Mouse (Mus musculus) kidney, postnatal 36 days (tissue): ENCODE results near the gene Sec61a2.

ENCODE experiments used
- DNase-seq, 2 experiments: peaks; one replicate each; pipeline ENCODE4 v3.0.0; 2021 to 2022; ENCODE audit warnings: mixed read lengths in 2 of 2

Gene Sec61a2

GRCm38 (mm10) chr2:5894843-5895570 lies at the start of gene Sec61a2:
TSS of gene Sec61a2 (minus strand) at chr2:5895432.
- peak; percentile 98 to 100 for DNase-seq

DNA sequence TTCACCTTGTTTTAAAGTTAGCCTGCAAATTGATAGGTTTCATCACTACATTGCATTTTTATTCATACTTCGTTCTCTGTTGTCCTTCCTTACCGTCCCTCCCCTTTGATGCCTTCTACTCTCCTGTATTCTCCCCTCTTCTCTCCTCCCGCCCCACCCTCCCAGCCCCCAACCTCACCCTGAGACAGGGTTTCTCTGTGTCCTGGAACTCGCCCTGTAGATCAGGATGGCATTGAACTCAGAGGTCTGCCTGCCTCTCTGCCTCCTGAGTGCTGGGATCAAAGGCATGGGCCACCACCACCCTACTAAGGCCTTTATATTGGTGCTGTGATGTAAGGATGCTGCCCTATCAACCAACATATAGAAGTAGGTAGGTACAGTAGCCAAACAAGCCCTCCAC lies 47.8 kb upstream of the Sec61a2 start:
- DNase-seq: no peak

- peak; percentile 88 to 91 for DNase-seq
Observed at GRCm38 (mm10) chr2:5942416-5943032, 47.3 kb upstream of the Sec61a2 start, which contains the start of gene Dhtkd1. TSS of gene Dhtkd1 (minus strand) at chr2:5942792.

- DNase-seq: peak; percentile 12 to 57
Observed at GRCm38 (mm10) chr2:5941861-5942415, 46.7 kb upstream of the Sec61a2 start.

GRCm38 (mm10) chr2:5940936-5941335 lies 45.7 kb upstream of the Sec61a2 start:
- DNase-seq: no peak

GRCm38 (mm10) chr2:5939911-5940310 lies 44.7 kb upstream of the Sec61a2 start:
- no peak for DNase-seq

DNA sequence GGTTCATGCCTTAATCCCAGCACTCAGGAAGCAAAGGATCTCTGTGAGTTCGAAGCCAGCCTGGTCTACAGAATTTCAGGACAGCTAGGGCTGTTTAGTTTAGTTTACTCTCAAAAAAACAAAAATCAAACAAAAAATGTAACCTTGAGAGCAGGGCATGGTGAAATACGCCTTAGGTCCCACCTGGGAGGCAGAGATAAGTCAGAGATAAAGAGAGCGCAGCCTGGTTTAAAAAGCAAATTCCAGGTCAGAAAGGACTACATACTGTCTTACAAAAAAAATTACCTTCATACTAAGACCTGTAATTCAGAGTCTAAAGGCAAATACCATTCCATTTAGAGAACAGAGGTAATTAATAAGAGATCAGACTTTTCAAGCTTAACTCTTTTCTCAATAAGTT lies 44.1 kb upstream of the Sec61a2 start:
- DNase-seq: no peak

GRCm38 (mm10) chr2:5936550-5936949 lies 41.3 kb upstream of the Sec61a2 start:
- DNase-seq: peak in 1 of 2 experiments; percentile 33

GRCm38 (mm10) chr2:5936068-5936467 lies 40.8 kb upstream of the Sec61a2 start:
- no peak for DNase-seq

- DNase-seq: no peak
Observed at GRCm38 (mm10) chr2:5934936-5935335, 39.7 kb upstream of the Sec61a2 start.

DNA sequence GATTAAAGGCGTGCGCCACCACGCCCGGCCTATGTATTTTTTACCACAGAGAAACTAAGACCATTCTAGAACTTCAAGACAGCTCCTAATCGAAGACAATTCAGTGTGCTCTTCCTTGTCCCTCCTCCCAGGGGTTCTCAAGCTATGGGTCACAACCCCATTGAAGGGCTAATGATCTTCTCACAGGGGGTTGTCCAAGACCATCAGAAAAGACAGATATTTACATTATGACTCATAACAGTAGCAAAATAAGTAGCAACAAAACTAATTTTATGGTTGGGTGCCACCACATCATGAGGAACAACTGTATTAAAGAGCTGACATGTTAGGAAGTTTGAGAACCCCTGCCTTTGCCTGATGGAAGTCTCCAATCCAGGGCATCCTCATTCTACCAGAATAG lies 36.7 kb upstream of the Sec61a2 start:
- DNase-seq: no peak

DNA sequence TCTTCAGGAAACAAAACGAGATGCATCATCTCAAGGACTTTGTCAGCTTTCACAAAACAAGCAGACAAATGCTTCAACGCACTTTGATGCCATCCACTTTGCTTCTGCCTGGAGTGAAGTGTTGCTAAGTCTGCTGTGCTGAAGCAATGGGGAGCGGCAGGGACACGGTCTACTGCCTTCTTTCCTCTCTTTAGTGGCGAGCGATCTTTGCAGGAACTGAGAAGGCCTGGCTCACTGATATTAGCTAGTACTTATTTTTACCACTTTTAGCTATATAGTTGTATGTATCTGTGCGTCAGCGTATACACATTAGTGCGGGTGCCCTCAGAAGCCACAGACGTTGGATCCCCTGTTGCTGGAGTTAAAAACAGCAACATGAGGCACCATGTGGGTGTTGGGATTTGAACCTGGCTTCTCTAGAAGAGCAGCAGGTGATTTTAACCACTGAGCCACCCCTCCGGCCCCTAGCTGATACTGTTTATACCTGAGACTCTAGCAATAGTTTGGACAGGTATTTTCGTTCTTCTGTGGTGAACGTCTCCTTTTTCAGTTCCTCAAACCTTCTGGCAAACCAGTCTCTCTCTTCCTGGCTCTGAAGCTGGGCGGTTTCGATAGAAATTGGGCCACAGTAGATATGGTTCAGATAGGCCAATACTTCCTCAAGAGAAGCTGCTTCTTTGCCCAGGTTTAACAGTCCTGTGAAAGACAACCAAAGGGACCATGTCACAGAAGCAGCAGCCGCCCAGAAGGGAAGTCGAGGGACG lies 35.2 kb upstream of the Sec61a2 start:
- no peak for DNase-seq

- DNase-seq: no peak
Observed at GRCm38 (mm10) chr2:5929793-5930192, 34.6 kb upstream of the Sec61a2 start.

- DNase-seq: no peak
Observed at GRCm38 (mm10) chr2:5927481-5927880, 32.2 kb upstream of the Sec61a2 start.

- no peak for DNase-seq
Observed at GRCm38 (mm10) chr2:5923786-5924185, 28.6 kb upstream of the Sec61a2 start.

DNA sequence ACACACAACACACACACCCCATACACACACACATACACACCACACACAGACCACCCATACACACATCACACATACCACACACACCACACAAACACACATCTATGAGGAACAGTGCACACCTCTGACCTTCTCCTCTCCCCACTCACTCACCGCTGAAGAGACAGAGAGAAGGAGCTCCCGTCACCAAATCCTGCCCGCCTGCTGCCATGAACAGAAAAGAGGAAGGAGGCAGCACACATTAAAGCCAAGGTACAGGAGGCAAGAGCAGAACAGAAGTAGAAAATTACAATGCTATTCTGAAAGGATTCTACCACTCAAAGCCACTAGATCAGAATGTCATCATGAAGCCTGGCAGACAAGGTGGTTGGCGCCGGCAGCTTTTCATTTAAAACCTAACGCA lies 27.6 kb upstream of the Sec61a2 start:
- no peak for DNase-seq

- no peak for DNase-seq
Observed at GRCm38 (mm10) chr2:5911282-5911965, 16.2 kb upstream of the Sec61a2 start.

- peak; percentile 29 to 78 for DNase-seq
Observed at GRCm38 (mm10) chr2:5906625-5907024, 11.4 kb upstream of the Sec61a2 start.

DNA sequence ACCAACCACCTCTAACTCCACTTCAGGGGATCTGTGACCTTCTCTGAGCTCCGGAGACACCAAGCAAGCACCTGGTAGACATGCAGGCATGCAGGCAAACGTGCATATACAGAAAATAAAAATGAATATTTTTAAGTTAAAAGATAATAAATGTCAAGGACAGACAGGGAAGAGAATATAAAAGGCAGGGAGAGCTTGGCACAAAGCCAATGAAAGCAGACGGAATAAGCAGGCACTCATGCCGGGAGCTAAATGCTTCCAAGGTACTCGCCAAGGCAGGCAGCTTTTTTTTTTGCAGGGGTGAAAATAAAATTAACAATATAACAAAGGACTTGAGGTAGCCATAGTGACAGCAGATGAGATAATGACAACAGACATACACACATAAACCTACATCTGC lies 10.9 kb upstream of the Sec61a2 start:
- DNase-seq: peak; percentile 28 to 36

DNA sequence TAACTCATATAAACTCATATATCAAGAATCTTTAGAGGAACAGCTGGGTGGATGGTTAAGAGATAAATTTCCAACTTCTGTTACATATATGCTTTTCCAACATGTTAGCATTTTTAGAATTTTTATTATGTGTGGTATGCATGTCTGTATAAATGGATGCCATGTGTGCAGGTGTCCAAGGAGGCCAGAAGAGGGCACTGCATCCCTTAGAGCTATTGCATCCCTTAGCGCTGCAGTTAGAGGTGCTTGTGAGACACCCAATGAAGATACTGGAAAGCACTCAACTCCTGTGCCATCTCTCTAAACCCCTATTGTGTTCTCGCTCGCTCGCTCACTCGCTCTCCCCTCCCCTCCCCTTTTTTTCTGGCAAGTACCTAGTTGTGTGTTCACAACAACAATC lies 4.9 kb upstream of the Sec61a2 start:
- peak; percentile 23 to 49 for DNase-seq

DNA sequence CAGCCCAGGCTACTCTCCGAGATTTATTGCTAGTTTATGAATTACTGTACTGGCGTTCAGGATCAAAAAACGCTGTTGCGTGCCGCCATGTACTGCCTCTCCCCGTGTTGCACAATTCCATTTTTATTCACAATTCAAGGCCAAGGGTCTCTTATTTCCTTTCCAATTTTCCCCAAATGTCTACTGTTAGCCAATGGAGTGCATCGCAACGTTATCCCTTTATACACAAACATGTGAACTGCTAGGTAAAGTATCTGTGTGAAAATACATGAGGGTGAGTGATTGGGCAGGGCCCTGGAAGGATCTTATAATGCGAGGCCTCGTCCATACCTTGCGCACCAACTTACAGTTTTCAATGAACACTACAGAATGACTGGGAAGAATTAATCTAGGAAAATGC lies 936 bp downstream of the Sec61a2 start:
- no peak for DNase-seq

- DNase-seq: no peak
Observed at GRCm38 (mm10) chr2:5889412-5889811, 5.8 kb downstream of the Sec61a2 start.

DNA sequence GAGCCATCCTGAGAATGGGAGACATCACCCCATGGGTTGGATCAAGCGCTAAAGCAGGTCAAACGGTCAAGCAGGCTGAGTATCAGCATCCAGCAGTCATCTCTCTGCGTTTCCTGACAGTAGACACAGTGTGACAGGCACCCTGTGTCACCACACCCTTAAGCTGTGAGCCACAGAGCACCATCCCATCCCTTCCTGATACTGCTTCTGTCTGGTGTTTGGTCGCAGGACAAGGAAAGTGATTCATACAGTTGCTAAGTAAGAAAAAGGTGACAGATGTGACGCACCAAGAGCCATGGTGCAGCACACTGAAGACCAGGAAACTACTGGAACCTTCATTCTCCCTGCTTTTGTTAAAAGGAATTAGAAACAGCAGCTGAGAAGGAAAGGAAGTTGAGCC lies 6.4 kb downstream of the Sec61a2 start:
- no peak for DNase-seq
